Mouse (Mus musculus) G1E-ER4 (cell line): Measurements from ENCODE around the gene Olfr1383. TPM values are rescaled to one million over a fixed set of nuclear protein-coding genes. Genes with fewer than 3 reads are reported as not detected.
"Not testable (repeated sequence)": the region's sequence is repeated elsewhere in the genome, so short reads cannot be mapped to it uniquely, and the experiment has no call there.

Experiments
- GATA1 ChIP-seq: IDR thresholded peaks from one replicate; pipeline ENCODE4 v1.8.0; 2012; ENCODE audit warnings: low read length, inconsistent platforms
- polyA plus RNA-seq: library from polyadenylated mRNA; stranded (reverse); fragments of >175 nt; gene quantifications from 2 replicates; pipeline ENCODE4 v1.2.3, GENCODE M21; 2012

The Olfr1383 gene
- not detected in 2 replicates for polyA plus RNA-seq

GRCm38 (mm10) chr11:49519348-49519747, at the start of gene Olfr1383:
Gene Olfr1383 (plus strand): TSS chr11:49519648.
- no peak for TF ChIP-seq GATA1

- no peak for TF ChIP-seq GATA1
Observed at GRCm38 (mm10) chr11:49485973-49486372, 33.5 kb upstream of the Olfr1383 start.

- not testable (repeated sequence) for TF ChIP-seq GATA1
Observed at GRCm38 (mm10) chr11:49488770-49489169, 30.7 kb upstream of the Olfr1383 start, which contains the start of gene Olfr1385. Gene Olfr1385 (plus strand): TSS chr11:49489070.

- no peak for TF ChIP-seq GATA1
Observed at GRCm38 (mm10) chr11:49518086-49518485, 1.4 kb upstream of the Olfr1383 start.

- TF ChIP-seq GATA1 = no peak
Observed at GRCm38 (mm10) chr11:49527947-49528346, 8.5 kb downstream of the Olfr1383 start, which contains the start of gene Olfr1382. Gene Olfr1382 (plus strand): TSS chr11:49528247.

GRCm38 (mm10) chr11:49532761-49533160, 13.3 kb downstream of the Olfr1383 start:
- no peak for TF ChIP-seq GATA1

- not testable (repeated sequence) for TF ChIP-seq GATA1
Observed at GRCm38 (mm10) chr11:49543149-49543548, 23.7 kb downstream of the Olfr1383 start, which contains the start of gene Olfr1381. Gene Olfr1381 (plus strand): TSS chr11:49543449.

GRCm38 (mm10) chr11:49556578-49556977, 37.1 kb downstream of the Olfr1383 start, which contains the start of gene Olfr1380:
Gene Olfr1380 (plus strand): TSS chr11:49556878.
- not testable (repeated sequence) for TF ChIP-seq GATA1

Other genes starting within 250 kb of the Olfr1383 start
- not detected in 2 replicates for gene Olfr1393, start 241.3 kb upstream of the Olfr1383 start, polyA plus RNA-seq
- not detected in 2 replicates for gene Olfr1392, start 234.4 kb upstream of the Olfr1383 start, polyA plus RNA-seq
- gene Olfr10, start 214.9 kb upstream of the Olfr1383 start, polyA plus RNA-seq = not detected in 2 replicates
- not detected in 2 replicates for gene Olfr1391, start 196.9 kb upstream of the Olfr1383 start, polyA plus RNA-seq
- not detected in 2 replicates for gene Olfr1390, start 184.5 kb upstream of the Olfr1383 start, polyA plus RNA-seq
- not detected in 2 replicates for gene Olfr1389, start 96.6 kb upstream of the Olfr1383 start, polyA plus RNA-seq
- 0.03 TPM in 1 of 2 replicates, not detected in the other for gene Olfr1388, start 83.0 kb upstream of the Olfr1383 start, polyA plus RNA-seq
- not detected in 2 replicates for gene Olfr1387, start 64.3 kb upstream of the Olfr1383 start, polyA plus RNA-seq
- not detected in 2 replicates for gene Olfr1386, start 54.6 kb upstream of the Olfr1383 start, polyA plus RNA-seq
- gene Olfr1385, start 30.6 kb upstream of the Olfr1383 start, polyA plus RNA-seq = not detected in 2 replicates
- gene Olfr1384, start 12.9 kb upstream of the Olfr1383 start, polyA plus RNA-seq = not detected in 2 replicates
- not detected in 2 replicates for gene Olfr1382, start 8.6 kb downstream of the Olfr1383 start, polyA plus RNA-seq
- not detected in 2 replicates for gene Olfr1381, start 23.8 kb downstream of the Olfr1383 start, polyA plus RNA-seq
- not detected in 2 replicates for gene Olfr1380, start 37.2 kb downstream of the Olfr1383 start, polyA plus RNA-seq
- 0.03 TPM in 1 of 2 replicates, not detected in the other for gene Flt4, start 89.6 kb downstream of the Olfr1383 start, polyA plus RNA-seq
- gene Scgb3a1, start 144.0 kb downstream of the Olfr1383 start, polyA plus RNA-seq = not detected in 2 replicates
- gene Cnot6, start 193.1 kb downstream of the Olfr1383 start, polyA plus RNA-seq = 41.5 and 58.5 TPM in 2 replicates